Mouse (Mus musculus): ENCODE measurements at regions not wholly inside any gene's neighbourhood (a gene's known extent, or its start where the extent isn't known, plus 50 kb on each side); places are given as distances from the start of the nearest gene placed in this dataset.

DNA sequence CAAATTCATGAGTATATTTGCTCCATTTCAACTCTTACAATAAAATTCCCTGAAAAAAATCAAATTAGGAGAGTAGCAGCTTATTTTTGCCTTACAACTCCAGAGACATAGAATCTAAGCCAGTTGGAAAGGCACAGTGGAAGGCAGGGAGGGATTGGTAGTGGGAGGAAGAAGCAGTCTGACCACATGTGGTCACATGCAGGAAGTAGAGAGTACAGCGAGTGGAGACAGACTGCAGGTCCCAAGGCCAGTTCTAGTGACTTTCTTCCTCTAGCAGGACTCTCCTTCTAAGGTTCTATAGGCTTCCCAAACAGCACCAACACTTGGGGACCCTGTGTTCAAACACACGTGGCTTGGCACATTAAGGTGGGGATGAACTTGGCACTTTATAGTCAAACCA is 245.6 kb upstream of the Adgrl4 start:
- Histone ChIP-seq H3K4me2 (replicated peaks) (no peak overlapping the region), H3K4me3 (replicated peaks) (no peak overlapping the region), H3K9me3 (no peaks in the 10 kb centered on the region), H3K27me3 (no peaks in the 10 kb centered on the region), H3K36me3 (no peaks in the 10 kb centered on the region), H3K27ac (no peak overlapping the region), H3K9ac (replicated peaks) (no peak overlapping the region), H3K4me1 (replicated peaks) (no peaks in the 10 kb centered on the region)
- no peak for ATAC-seq
- 78% methylated on average over 2 of the region's 2 CpGs for WGBS

GRCm38 (mm10) chr3:151210978-151211377 is 226.7 kb upstream of the Adgrl4 start:
- Histone ChIP-seq H3K27me3 (no peaks in the 10 kb centered on the region), H3K4me3 (replicated peaks) (no peak overlapping the region), H3K36me3 (no peaks in the 10 kb centered on the region), H3K9me3 (no peaks in the 10 kb centered on the region), H3K4me1 (replicated peaks) (no peaks in the 10 kb centered on the region), H3K9ac (replicated peaks) (no peak overlapping the region), H3K4me2 (replicated peaks) (no peak overlapping the region), H3K27ac (no peak overlapping the region)
- ATAC-seq, result no peak
- WGBS, result 90% methylated on average over 4 of the region's 4 CpGs

- no peak overlapping the region for H3K9ac ChIP-seq (replicated peaks)
- no peak for ATAC-seq
- H3K9me3 ChIP-seq, result no peaks in the 10 kb centered on the region
- WGBS, result 66% methylated on average over 3 of the region's 3 CpGs
- no peak overlapping the region for H3K4me3 ChIP-seq (replicated peaks)
- H3K36me3 ChIP-seq, result no peaks in the 10 kb centered on the region
- H3K27ac ChIP-seq, result no peak overlapping the region
- no peaks in the 10 kb centered on the region for H3K27me3 ChIP-seq
- no peak overlapping the region for H3K4me2 ChIP-seq (replicated peaks)
- H3K4me1 ChIP-seq (replicated peaks), result no peaks in the 10 kb centered on the region
These were observed 220.8 kb upstream of the Adgrl4 start for GRCm38 (mm10) chr3:151216764-151217502.

- Histone ChIP-seq H3K4me1 (replicated peaks) (no peaks in the 10 kb centered on the region), H3K4me3 (replicated peaks) (no peak overlapping the region), H3K9ac (replicated peaks) (no peak overlapping the region), H3K36me3 (no peaks in the 10 kb centered on the region), H3K9me3 (no peaks in the 10 kb centered on the region), H3K27ac (no peak overlapping the region), H3K27me3 (no peaks in the 10 kb centered on the region), H3K4me2 (replicated peaks) (no peak overlapping the region)
- WGBS, result 14% methylated on average over 3 of the region's 3 CpGs
- ATAC-seq, result 0 out of 2 replicates have a peak, but pooled peaks have one; percentile 45
These were observed 215.3 kb upstream of the Adgrl4 start for GRCm38 (mm10) chr3:151222407-151222806.

- no peak overlapping the region for H3K9ac ChIP-seq (replicated peaks)
- no peak overlapping the region for H3K4me3 ChIP-seq (replicated peaks)
- H3K4me2 ChIP-seq (replicated peaks), result no peak overlapping the region
- no peak overlapping the region for H3K27ac ChIP-seq
- ATAC-seq, result no peak
- H3K27me3 ChIP-seq, result no peaks in the 10 kb centered on the region
- 86% methylated on average over 2 of the region's 2 CpGs for WGBS
- no peaks in the 10 kb centered on the region for H3K36me3 ChIP-seq
- no peaks in the 10 kb centered on the region for H3K4me1 ChIP-seq (replicated peaks)
- H3K9me3 ChIP-seq, result no peaks in the 10 kb centered on the region
These were observed 185.2 kb upstream of the Adgrl4 start for GRCm38 (mm10) chr3:151252458-151252857.

GRCm38 (mm10) chr3:151262821-151263220 is 174.9 kb upstream of the Adgrl4 start:
- no peaks in the 10 kb centered on the region for H3K4me1 ChIP-seq (replicated peaks)
- no peak for ATAC-seq

GRCm38 (mm10) chr3:151265658-151266057 is 172.0 kb upstream of the Adgrl4 start:
- Histone ChIP-seq H3K9me3 (no peaks in the 10 kb centered on the region), H3K4me3 (replicated peaks) (no peak overlapping the region), H3K4me1 (replicated peaks) (no peaks in the 10 kb centered on the region), H3K27ac (no peak overlapping the region), H3K36me3 (no peaks in the 10 kb centered on the region), H3K4me2 (replicated peaks) (no peak overlapping the region), H3K27me3 (no peaks in the 10 kb centered on the region), H3K9ac (replicated peaks) (no peak overlapping the region)
- no peak for ATAC-seq
- 29% methylated on average over 2 of the region's 2 CpGs for WGBS

More at GRCm38 (mm10) chr3:151262821-151263220, 174.9 kb upstream of the Adgrl4 start:
- Histone ChIP-seq H3K9me3 (no peaks in the 10 kb centered on the region), H3K27ac (no peak overlapping the region), H3K4me3 (replicated peaks) (no peak overlapping the region), H3K9ac (replicated peaks) (no peak overlapping the region), H3K36me3 (no peaks in the 10 kb centered on the region), H3K27me3 (no peaks in the 10 kb centered on the region), H3K4me2 (replicated peaks) (no peak overlapping the region)
- WGBS, result 87% methylated on average over 3 of the region's 3 CpGs

- ATAC-seq, result no peak
- no peak overlapping the region for H3K4me2 ChIP-seq (replicated peaks)
These were observed 168.2 kb upstream of the Adgrl4 start for GRCm38 (mm10) chr3:151269514-151269913.

DNA sequence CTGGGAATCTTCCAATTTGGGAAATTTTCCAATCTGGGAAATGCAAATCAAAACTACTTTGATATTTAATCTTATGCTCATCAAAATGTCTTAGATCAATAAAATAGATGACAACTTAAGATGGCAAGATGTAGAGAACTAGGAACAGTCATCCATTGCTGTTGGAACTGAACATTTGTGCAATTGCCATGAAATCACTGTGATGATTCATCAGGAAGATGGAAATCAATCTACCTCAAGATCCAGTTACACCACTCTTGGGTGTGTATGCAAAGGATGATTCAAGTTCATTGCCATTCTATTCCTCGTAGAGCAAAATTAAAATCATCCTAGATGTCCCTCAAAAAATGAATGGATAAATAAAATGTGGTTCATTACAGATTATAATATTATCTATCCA is 153.9 kb upstream of the Adgrl4 start:
- H3K27me3 ChIP-seq, result no peaks in the 10 kb centered on the region
- H3K9ac ChIP-seq (replicated peaks), result no peak overlapping the region
- H3K36me3 ChIP-seq, result no peaks in the 10 kb centered on the region
- H3K4me2 ChIP-seq (replicated peaks), result no peak overlapping the region
- H3K4me1 ChIP-seq (replicated peaks), result no peaks in the 10 kb centered on the region
- no peak for ATAC-seq
- WGBS, result 90% methylated on average over 1 of the region's 1 CpGs
- no peaks in the 10 kb centered on the region for H3K9me3 ChIP-seq
- H3K4me3 ChIP-seq (replicated peaks), result no peak overlapping the region
- no peak overlapping the region for H3K27ac ChIP-seq

More at GRCm38 (mm10) chr3:151269514-151269913, 168.2 kb upstream of the Adgrl4 start:
- no peak overlapping the region for H3K27ac ChIP-seq
- no peaks in the 10 kb centered on the region for H3K4me1 ChIP-seq (replicated peaks)
- no peak overlapping the region for H3K4me3 ChIP-seq (replicated peaks)
- H3K9me3 ChIP-seq, result no peaks in the 10 kb centered on the region
- H3K9ac ChIP-seq (replicated peaks), result no peak overlapping the region
- no peaks in the 10 kb centered on the region for H3K36me3 ChIP-seq
- WGBS, result 82% methylated on average over 2 of the region's 2 CpGs
- H3K27me3 ChIP-seq, result no peaks in the 10 kb centered on the region

DNA sequence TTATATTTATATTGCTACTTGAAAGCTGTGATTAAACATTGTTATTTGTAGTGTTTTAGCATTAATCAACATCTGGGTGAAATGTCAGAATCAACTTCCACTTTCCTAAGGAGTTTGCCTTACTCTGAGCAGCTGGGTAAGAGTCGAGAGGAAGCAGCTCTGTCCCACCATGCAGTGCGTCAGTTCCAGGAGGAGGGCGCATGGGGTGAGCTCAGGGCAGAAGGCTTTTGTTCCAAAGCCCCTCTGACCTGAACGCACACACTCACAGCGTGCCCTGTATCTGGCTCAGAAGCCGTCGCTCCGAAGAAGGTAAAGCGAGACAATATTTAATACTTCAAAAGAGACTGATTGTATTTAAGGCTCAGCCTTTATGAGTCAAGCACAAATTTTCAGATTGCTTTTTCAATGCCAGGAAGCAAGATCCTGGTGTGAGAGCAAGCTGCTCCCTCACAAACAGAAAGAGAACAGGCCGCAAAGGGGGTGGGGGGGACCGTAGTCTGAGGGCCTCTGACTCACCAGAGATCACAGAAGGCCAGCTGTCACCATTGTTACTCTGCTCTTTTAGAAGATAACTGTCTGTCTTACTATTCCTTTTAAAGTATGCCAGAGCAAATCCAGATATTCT is 143.6 kb upstream of the Adgrl4 start:
- no peak overlapping the region for H3K27ac ChIP-seq

GRCm38 (mm10) chr3:151294606-151295005 is 143.1 kb upstream of the Adgrl4 start:
- Histone ChIP-seq H3K36me3 (no peaks in the 10 kb centered on the region), H3K9ac (replicated peaks) (no peak overlapping the region), H3K4me1 (replicated peaks) (peaks cover 21% of the 10 kb centered on the region), H3K4me3 (replicated peaks) (no peak overlapping the region), H3K27me3 (no peaks in the 10 kb centered on the region), H3K9me3 (no peaks in the 10 kb centered on the region; the same call in 1 of the 2 replicates), H3K4me2 (replicated peaks) (no peak overlapping the region), H3K27ac (no peak overlapping the region)
- 69% methylated on average over 7 of the region's 7 CpGs for WGBS
- ATAC-seq, result no peak

More for the DNA sequence above, 143.6 kb upstream of the Adgrl4 start:
- Histone ChIP-seq H3K27me3 (no peaks in the 10 kb centered on the region), H3K9ac (replicated peaks) (no peak overlapping the region), H3K36me3 (no peaks in the 10 kb centered on the region), H3K4me3 (replicated peaks) (no peak overlapping the region), H3K4me1 (replicated peaks) (peaks cover 21% of the 10 kb centered on the region), H3K4me2 (replicated peaks) (no peak overlapping the region), H3K9me3 (no peaks in the 10 kb centered on the region; the same call in 1 of the 2 replicates)
- WGBS, result 18% methylated on average over 11 of the region's 11 CpGs
- ATAC-seq, result peak; percentile 90

DNA sequence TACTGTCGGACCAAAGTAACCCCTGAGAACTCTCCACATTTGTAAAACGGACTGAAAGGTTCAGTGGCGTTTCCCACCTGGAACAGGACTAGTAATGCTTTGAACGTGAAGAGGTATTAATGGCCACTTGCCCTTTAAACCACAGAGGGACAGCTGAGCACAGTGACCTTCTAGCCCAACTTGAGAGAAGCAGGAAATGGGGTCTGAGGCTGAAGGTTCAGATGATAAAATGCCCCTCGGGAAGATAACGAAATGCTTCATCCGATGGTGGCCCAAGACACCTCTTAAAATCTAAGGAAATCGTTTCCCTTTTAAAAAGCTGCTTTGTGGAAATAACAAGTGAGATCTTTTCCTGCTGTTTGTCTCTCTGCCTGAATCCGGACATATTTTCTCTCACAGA is 142.7 kb upstream of the Adgrl4 start:
- no peak overlapping the region for H3K4me2 ChIP-seq (replicated peaks)
- H3K4me1 ChIP-seq (replicated peaks), result peaks cover 21% of the 10 kb centered on the region
- ATAC-seq, result no peak
- no peak overlapping the region for H3K9ac ChIP-seq (replicated peaks)
- WGBS, result 87% methylated on average over 9 of the region's 9 CpGs
- no peak overlapping the region for H3K27ac ChIP-seq
- no peaks in the 10 kb centered on the region; the same call in 1 of the 2 replicates for H3K9me3 ChIP-seq
- no peaks in the 10 kb centered on the region for H3K36me3 ChIP-seq
- no peak overlapping the region for H3K4me3 ChIP-seq (replicated peaks)
- H3K27me3 ChIP-seq, result no peaks in the 10 kb centered on the region
